Mouse (Mus musculus) myocyte (in vitro differentiated cells): ENCODE results near the gene Sco2. TPM values are rescaled to one million over a fixed set of nuclear protein-coding genes. Genes with fewer than 3 reads are reported as not detected.

Experiments
- H3K27me3 ChIP-seq: one replicate; pipeline ENCODE4 v1.6.1; 2011; ENCODE audit not compliant: control insufficient read depth, insufficient read depth, insufficient read length
- H3K36me3 ChIP-seq: one replicate; pipeline ENCODE4 v1.6.1; 2011; ENCODE audit not compliant: control insufficient read depth, insufficient read depth
- H3K4me2 ChIP-seq: one replicate; pipeline ENCODE4 v1.6.1; 2011; ENCODE audit warnings: low read depth, control low read depth
- H3K4me3 ChIP-seq: one replicate; pipeline ENCODE4 v1.5.1; 2011; ENCODE audit warnings: mild to moderate bottlenecking, control low read depth, moderate library complexity
- H3K79me2 ChIP-seq: one replicate; pipeline ENCODE4 v1.6.1; 2011; ENCODE audit not compliant: control insufficient read depth, insufficient read depth
- H3ac ChIP-seq: one replicate; pipeline ENCODE4 v1.6.1; 2011; ENCODE audit not compliant: control insufficient read depth, insufficient read length
- CEBPB ChIP-seq: IDR thresholded peaks from 2 replicates; pipeline ENCODE4 v1.6.1; 2011; ENCODE audit warnings: mild to moderate bottlenecking, moderate library complexity; ENCODE audit not compliant: poor library complexity, insufficient read depth, severe bottlenecking
- E2F4 ChIP-seq: IDR thresholded peaks from one replicate; pipeline ENCODE4 v1.6.1; 2011; ENCODE audit warnings: mild to moderate bottlenecking, control low read depth, moderate library complexity; ENCODE audit not compliant: insufficient read depth
- MAX ChIP-seq: IDR thresholded peaks from one replicate; pipeline ENCODE4 v1.6.1; 2011; ENCODE audit warnings: low read depth, mild to moderate bottlenecking, control low read depth
- MYOD1 ChIP-seq, 3 experiments: IDR thresholded peaks; one replicate each; pipeline ENCODE4 v1.6.1; 2011; ENCODE audit warnings: control low read depth in 2 of 3, low read depth in 2 of 3, mild to moderate bottlenecking in 2 of 3, moderate library complexity in 1 of 3; ENCODE audit not compliant: insufficient read length in 2 of 3, control insufficient read depth in 1 of 3
- MYOG ChIP-seq, 3 experiments: IDR thresholded peaks; one replicate each; pipeline ENCODE4 v1.6.1; 2011; ENCODE audit warnings: control low read depth in 2 of 3, low read depth in 2 of 3, mild to moderate bottlenecking in 2 of 3; ENCODE audit not compliant: insufficient read length in 2 of 3, control insufficient read depth in 1 of 3, insufficient read depth in 1 of 3
- POLR2A ChIP-seq: IDR thresholded peaks from one replicate; pipeline ENCODE4 v1.6.1; 2011; ENCODE audit warnings: low read depth, mild to moderate bottlenecking, control low read depth, moderate library complexity; ENCODE audit not compliant: insufficient read length
- POLR2AphosphoS2 ChIP-seq: IDR thresholded peaks from one replicate; pipeline ENCODE4 v1.6.1; 2011; ENCODE audit warnings: low read depth, control low read depth; ENCODE audit not compliant: insufficient read length
- REST ChIP-seq: IDR thresholded peaks from one replicate; pipeline ENCODE4 v1.6.1; 2011; ENCODE audit warnings: mild to moderate bottlenecking, control low read depth, moderate library complexity; ENCODE audit not compliant: insufficient read depth, insufficient read length
- SRF ChIP-seq: IDR thresholded peaks from one replicate; pipeline ENCODE4 v1.6.1; 2011; ENCODE audit warnings: low read depth; ENCODE audit not compliant: control insufficient read depth, insufficient read length
- TCF12 ChIP-seq: IDR thresholded peaks from one replicate; pipeline ENCODE4 v1.6.1; 2011; ENCODE audit warnings: mild to moderate bottlenecking, control low read depth; ENCODE audit not compliant: poor library complexity, insufficient read depth, severe bottlenecking
- TCF3 ChIP-seq: IDR thresholded peaks from one replicate; pipeline ENCODE4 v1.6.1; 2011; ENCODE audit warnings: low read depth, control low read depth; ENCODE audit not compliant: insufficient read length
- USF1 ChIP-seq: IDR thresholded peaks from one replicate; pipeline ENCODE4 v1.6.1; 2011; ENCODE audit warnings: low read depth, mild to moderate bottlenecking, control low read depth, moderate library complexity
- polyA plus RNA-seq: library from polyadenylated mRNA; unstranded; fragments of >200 nt; fragmentation: generic; extraction: Trizol; gene quantifications from one replicate; pipeline ENCODE4 v1.2.1, GENCODE M21; 2012; ENCODE audit warnings: missing spikeins

The Sco2 gene
- polyA plus RNA-seq, 1 experiment: 28.0 TPM

- Histone ChIP-seq H3K4me2 (no peak overlapping the region), H3ac (no peak overlapping the region), H3K27me3 (peaks cover 46% of the 10 kb centered on the region), H3K4me3 (no peak overlapping the region), H3K36me3 (no peaks in the 10 kb centered on the region), H3K79me2 (no peaks in the 10 kb centered on the region)
- TF ChIP-seq TCF12: no peak
- no peak for TF ChIP-seq CEBPB
These were observed 23.2 kb upstream of the Sco2 start for GRCm38 (mm10) chr15:89396883-89397282.

GRCm38 (mm10) chr15:89390081-89390480, 16.4 kb upstream of the Sco2 start:
- Histone ChIP-seq H3K4me2 (no peak overlapping the region), H3K79me2 (no peaks in the 10 kb centered on the region), H3K4me3 (no peak overlapping the region), H3ac (no peak overlapping the region), H3K27me3 (peaks cover 68% of the 10 kb centered on the region), H3K36me3 (no peaks in the 10 kb centered on the region)
- TF ChIP-seq CEBPB (no peak), MAX (no peak)

- H3K4me2 ChIP-seq: no peak overlapping the region
- no peak overlapping the region for H3ac ChIP-seq
- no peak overlapping the region for H3K4me3 ChIP-seq
- H3K27me3 ChIP-seq: peaks cover 85% of the 10 kb centered on the region
- no peaks in the 10 kb centered on the region for H3K79me2 ChIP-seq
- no peak for TF ChIP-seq CEBPB
- no peak for TF ChIP-seq REST
- TF ChIP-seq TCF3: no peak
- no peak for TF ChIP-seq POLR2A
- H3K36me3 ChIP-seq: no peaks in the 10 kb centered on the region
These were observed 13.5 kb upstream of the Sco2 start for GRCm38 (mm10) chr15:89387127-89387526.

- H3K27me3 ChIP-seq: peaks cover 65% of the 10 kb centered on the region
- TF ChIP-seq SRF: no peak
- TF ChIP-seq TCF12: no peak
- no peak for TF ChIP-seq CEBPB
- TF ChIP-seq USF1: no peak
- no peak for TF ChIP-seq TCF3
- TF ChIP-seq POLR2AphosphoS2: no peak
- TF ChIP-seq MYOD1 (IDR thresholded peaks at IDR 0.05; ENCODE audit: control insufficient read depth in 1 of 3, insufficient read length in 2 of 3, low read depth in 2 of 3): no peak
- TF ChIP-seq REST: no peak
- TF ChIP-seq MAX: no peak
These were observed 11.0 kb upstream of the Sco2 start, which contains the start of gene Klhdc7b for GRCm38 (mm10) chr15:89384617-89385016. Gene Klhdc7b, plus strand, starts transcription at chr15:89384917.

GRCm38 (mm10) chr15:89379429-89379828, 5.8 kb upstream of the Sco2 start:
- no peak overlapping the region for H3ac ChIP-seq
- no peak overlapping the region for H3K4me3 ChIP-seq
- H3K79me2 ChIP-seq: no peaks in the 10 kb centered on the region
- no peak overlapping the region for H3K4me2 ChIP-seq
- no peaks in the 10 kb centered on the region for H3K36me3 ChIP-seq
- H3K27me3 ChIP-seq: peaks cover 53% of the 10 kb centered on the region
- no peak for TF ChIP-seq POLR2AphosphoS2
- no peak for TF ChIP-seq E2F4
- no peak for TF ChIP-seq REST
- no peak for TF ChIP-seq SRF
- no peak for TF ChIP-seq MYOG (IDR thresholded peaks at IDR 0.05; ENCODE audit: control insufficient read depth in 1 of 3, insufficient read depth in 1 of 3, insufficient read length in 2 of 3, low read depth in 2 of 3)
- TF ChIP-seq MAX: no peak
- no peak for TF ChIP-seq POLR2A
- TF ChIP-seq TCF12: no peak

More at GRCm38 (mm10) chr15:89384617-89385016, 11.0 kb upstream of the Sco2 start, which contains the start of gene Klhdc7b:
- Histone ChIP-seq H3K4me2 (no peak within 1 kb of the TSS), H3K36me3 (no peaks in the 10 kb centered on the region), H3K4me3 (no peak within 1 kb of the TSS), H3K79me2 (no peaks in the 10 kb centered on the region), H3ac (no peak within 1 kb of the TSS)

GRCm38 (mm10) chr15:89378831-89379401, 5.3 kb upstream of the Sco2 start, which contains the start of gene Odf3b:
Gene Odf3b, minus strand, starts transcription at chr15:89379282.
- H3K36me3 ChIP-seq: no peaks in the 10 kb centered on the region
- no peak within 1 kb of the TSS for H3ac ChIP-seq
- no peak for TF ChIP-seq MAX
- H3K4me3 ChIP-seq: no peak within 1 kb of the TSS
- peak within 1 kb of the TSS; percentile 4 for H3K4me2 ChIP-seq
- peaks cover 48% of the 10 kb centered on the region for H3K27me3 ChIP-seq
- no peaks in the 10 kb centered on the region for H3K79me2 ChIP-seq
